Mouse (Mus musculus): ENCODE measurements around the gene D630045J12Rik. TPM values are rescaled to one million over a fixed set of nuclear protein-coding genes. Genes with fewer than 3 reads are reported as not detected.

The D630045J12Rik gene
- polyA plus RNA-seq, 1 experiment from 2014 or later, result 12.3 TPM

DNA sequence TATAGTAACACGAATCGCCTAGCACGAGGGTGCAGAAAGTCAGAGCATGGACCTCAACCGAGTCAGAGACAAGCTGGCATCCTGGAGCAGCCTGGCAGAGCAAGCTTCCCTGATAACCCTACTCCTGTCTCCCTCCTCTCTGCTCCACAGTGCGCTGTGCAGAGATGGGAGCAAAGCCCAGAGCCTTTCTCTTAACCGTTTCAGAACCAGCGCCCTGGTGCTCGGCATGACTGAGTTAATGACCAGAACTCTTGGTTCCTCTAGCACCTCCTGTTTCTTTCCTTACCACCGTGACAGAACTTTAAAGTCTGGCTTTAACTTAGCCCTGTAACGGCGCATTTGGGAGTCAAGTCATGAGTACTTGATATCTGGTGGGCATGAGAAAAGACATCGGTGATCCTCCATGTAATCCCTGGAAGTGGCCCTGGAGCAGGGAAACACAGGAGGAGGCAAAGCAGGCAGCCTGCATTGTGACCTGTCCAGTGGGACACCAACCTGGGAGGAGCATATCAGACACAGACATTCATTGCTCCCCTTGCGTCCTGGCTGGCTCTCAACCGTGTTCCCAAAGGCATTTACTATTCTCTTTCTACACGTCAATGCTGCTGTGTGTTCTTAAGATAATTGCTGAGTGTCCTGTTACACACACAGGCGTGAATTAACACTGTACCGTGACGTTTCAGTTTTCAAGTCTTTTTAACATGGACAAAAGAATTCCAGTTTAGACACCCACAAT is 130.2 kb downstream of the D630045J12Rik start:
- no peak for ATAC-seq (ENCODE audit: low FRiP score, low TSS enrichment)
- Histone ChIP-seq H3K4me2 (replicated peaks; ENCODE audit: low read depth, low read length) (no peak overlapping the region), H3K27me3 (ENCODE audit: control insufficient read depth, insufficient read depth, low read length) (no peaks in the 10 kb centered on the region), H3K27ac (ENCODE audit: low read depth, low read length) (peak overlapping the region; percentile 24; the same call in 1 of the 2 replicates), H3K9me3 (ENCODE audit: control insufficient read depth, low read length) (no peaks in the 10 kb centered on the region), H3K9ac (ENCODE audit: low read depth, low read length) (no peak overlapping the region), H3K4me1 (ENCODE audit: control insufficient read depth, insufficient read depth, low read length) (peaks cover 19% of the 10 kb centered on the region), H3K4me3 (ENCODE audit: low read length) (no peak overlapping the region), H3K36me3 (ENCODE audit: control insufficient read depth, insufficient read depth, low read length) (peaks cover 15% of the 10 kb centered on the region)
- 58% methylated on average over 18 of the region's 18 CpGs for WGBS

DNA sequence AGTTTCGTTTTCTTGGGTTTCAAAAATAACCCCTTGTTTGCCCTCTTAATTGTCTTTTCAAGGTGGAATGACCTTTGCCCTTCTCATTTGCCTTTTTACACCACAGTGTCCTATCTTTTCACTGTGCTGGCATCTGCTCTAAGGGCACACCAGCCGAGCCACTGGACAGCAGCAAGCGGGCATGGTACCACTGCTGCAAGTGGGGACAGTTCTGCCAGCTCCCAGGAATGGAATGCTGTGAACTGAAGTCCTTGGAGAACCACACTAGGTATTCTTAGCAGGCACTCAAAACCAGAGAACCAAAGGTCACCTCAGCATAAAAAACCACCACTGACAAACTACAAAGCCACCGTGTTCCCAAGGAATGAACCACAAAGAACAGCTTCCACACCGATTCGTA is 131.0 kb downstream of the D630045J12Rik start:
- Histone ChIP-seq H3K4me1 (ENCODE audit: control insufficient read depth, insufficient read depth, low read length) (peaks cover 19% of the 10 kb centered on the region), H3K4me3 (ENCODE audit: low read length) (no peak overlapping the region), H3K27ac (ENCODE audit: low read depth, low read length) (no peak overlapping the region), H3K36me3 (ENCODE audit: control insufficient read depth, insufficient read depth, low read length) (peaks cover 7% of the 10 kb centered on the region; the same call in 1 of the 2 replicates), H3K27me3 (ENCODE audit: control insufficient read depth, insufficient read depth, low read length) (no peaks in the 10 kb centered on the region), H3K9ac (ENCODE audit: low read depth, low read length) (no peak overlapping the region), H3K9me3 (ENCODE audit: control insufficient read depth, low read length) (no peaks in the 10 kb centered on the region), H3K4me2 (replicated peaks; ENCODE audit: low read depth, low read length) (no peak overlapping the region; the same call in 1 of the 2 replicates)
- WGBS, result 60% methylated on average over 6 of the region's 6 CpGs
- ATAC-seq (ENCODE audit: low FRiP score, low TSS enrichment), result no peak

GRCm38 (mm10) chr6:38121843-38122242 is 132.0 kb downstream of the D630045J12Rik start:
- H3K4me3 ChIP-seq (ENCODE audit: low read length), result no peak overlapping the region
- H3K27me3 ChIP-seq (ENCODE audit: control insufficient read depth, insufficient read depth, low read length), result no peaks in the 10 kb centered on the region
- no peak for ATAC-seq (ENCODE audit: low FRiP score, low TSS enrichment)
- H3K4me1 ChIP-seq (ENCODE audit: control insufficient read depth, insufficient read depth, low read length), result peaks cover 19% of the 10 kb centered on the region
- H3K4me2 ChIP-seq (replicated peaks; ENCODE audit: low read depth, low read length), result no peak overlapping the region
- H3K9me3 ChIP-seq (ENCODE audit: control insufficient read depth, low read length), result no peaks in the 10 kb centered on the region
- H3K27ac ChIP-seq (ENCODE audit: low read depth, low read length), result 0 out of 2 replicates have a peak overlapping the region, but pooled peaks have one; percentile 13
- H3K36me3 ChIP-seq (ENCODE audit: control insufficient read depth, insufficient read depth, low read length), result no peaks in the 10 kb centered on the region; the same call in 1 of the 2 replicates
- no peak overlapping the region for H3K9ac ChIP-seq (ENCODE audit: low read depth, low read length)
- WGBS, result 63% methylated on average over 5 of the region's 5 CpGs

- Histone ChIP-seq H3K36me3 (ENCODE audit: control insufficient read depth, insufficient read depth, low read length) (no peaks in the 10 kb centered on the region; the same call in 1 of the 2 replicates), H3K9me3 (ENCODE audit: control insufficient read depth, low read length) (no peaks in the 10 kb centered on the region), H3K4me1 (ENCODE audit: control insufficient read depth, insufficient read depth, low read length) (peaks cover 19% of the 10 kb centered on the region), H3K27me3 (ENCODE audit: control insufficient read depth, insufficient read depth, low read length) (no peaks in the 10 kb centered on the region), H3K4me2 (replicated peaks; ENCODE audit: low read depth, low read length) (no peak overlapping the region), H3K4me3 (ENCODE audit: low read length) (no peak overlapping the region), H3K9ac (ENCODE audit: low read depth, low read length) (no peak overlapping the region), H3K27ac (ENCODE audit: low read depth, low read length) (peak overlapping the region; percentile 10; the same call in 1 of the 2 replicates)
- WGBS, result 37% methylated on average over 9 of the region's 9 CpGs
- peak; percentile 40; the same call in 1 of the 2 replicates for ATAC-seq (ENCODE audit: low FRiP score, low TSS enrichment)
Observed at GRCm38 (mm10) chr6:38120681-38121371, 133.0 kb downstream of the D630045J12Rik start.

DNA sequence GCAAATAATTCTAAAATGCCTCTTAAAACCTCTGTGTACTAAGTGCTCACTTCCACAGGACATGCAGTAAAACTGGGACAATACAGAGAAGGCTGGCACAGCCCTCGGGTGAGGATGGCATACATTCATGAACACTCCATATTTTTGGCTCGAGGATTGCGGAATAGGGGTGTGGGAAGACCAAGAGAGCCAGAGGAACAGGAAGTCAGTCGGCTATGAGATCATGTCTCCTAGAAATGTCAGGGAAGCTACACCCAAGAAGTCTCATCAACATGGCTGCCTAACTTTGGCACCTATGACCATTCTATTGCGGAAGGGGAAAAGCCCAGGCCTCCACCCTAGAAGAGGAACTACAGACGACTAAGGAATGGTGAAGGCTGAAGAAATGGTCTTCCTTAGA is 135.5 kb downstream of the D630045J12Rik start:
- no peak overlapping the region for H3K27ac ChIP-seq (ENCODE audit: low read depth, low read length)
- no peaks in the 10 kb centered on the region for H3K9me3 ChIP-seq (ENCODE audit: control insufficient read depth, low read length)
- H3K9ac ChIP-seq (ENCODE audit: low read depth, low read length), result no peak overlapping the region
- ATAC-seq (ENCODE audit: low FRiP score, low TSS enrichment), result no peak
- 93% methylated on average over 6 of the region's 6 CpGs for WGBS
- H3K4me1 ChIP-seq (ENCODE audit: control insufficient read depth, insufficient read depth, low read length), result peaks cover 7% of the 10 kb centered on the region; the same call in 1 of the 2 replicates
- no peaks in the 10 kb centered on the region for H3K27me3 ChIP-seq (ENCODE audit: control insufficient read depth, insufficient read depth, low read length)
- H3K4me3 ChIP-seq (ENCODE audit: low read length), result no peak overlapping the region
- no peaks in the 10 kb centered on the region for H3K36me3 ChIP-seq (ENCODE audit: control insufficient read depth, insufficient read depth, low read length)
- no peak overlapping the region for H3K4me2 ChIP-seq (replicated peaks; ENCODE audit: low read depth, low read length)

DNA sequence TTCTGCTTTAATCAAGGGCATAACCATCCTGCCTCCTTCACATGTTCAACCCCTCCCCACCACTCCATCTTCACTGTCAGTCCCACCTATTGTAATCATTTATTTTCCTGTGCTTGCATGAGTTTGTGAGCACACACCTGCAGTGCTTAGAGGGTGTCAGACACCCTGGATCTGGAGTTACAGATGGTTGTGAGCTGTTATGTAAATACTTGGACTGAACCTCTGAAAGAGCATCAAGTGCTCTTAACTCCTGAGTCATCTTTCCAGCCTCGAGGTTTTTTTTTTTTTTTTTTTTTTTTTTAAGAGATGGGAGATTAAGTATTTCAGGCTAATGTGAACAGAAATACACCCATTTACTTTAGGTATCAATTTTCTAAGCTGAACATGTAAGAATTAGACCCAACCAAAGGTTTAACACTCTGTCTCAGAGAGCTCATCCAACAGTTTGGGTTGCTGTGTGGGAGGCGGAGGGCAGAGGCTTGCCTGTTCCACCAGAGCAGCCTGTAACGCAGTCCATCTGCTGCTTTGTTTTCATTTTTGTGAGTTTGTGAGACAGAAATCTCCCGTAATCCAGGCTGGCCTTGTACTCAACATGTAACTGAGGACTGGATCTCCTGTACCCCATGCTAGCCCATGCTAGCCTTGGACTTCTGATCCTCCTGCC is 137.6 kb downstream of the D630045J12Rik start:
- Histone ChIP-seq H3K4me2 (replicated peaks; ENCODE audit: low read depth, low read length) (no peak overlapping the region), H3K4me3 (ENCODE audit: low read length) (no peak overlapping the region), H3K27ac (ENCODE audit: low read depth, low read length) (no peak overlapping the region), H3K27me3 (ENCODE audit: control insufficient read depth, insufficient read depth, low read length) (no peaks in the 10 kb centered on the region), H3K36me3 (ENCODE audit: control insufficient read depth, insufficient read depth, low read length) (no peaks in the 10 kb centered on the region), H3K4me1 (ENCODE audit: control insufficient read depth, insufficient read depth, low read length) (0 out of 2 replicates have a peak, but pooled peaks cover 3% of the 10 kb centered on the region), H3K9me3 (ENCODE audit: control insufficient read depth, low read length) (no peaks in the 10 kb centered on the region), H3K9ac (ENCODE audit: low read depth, low read length) (no peak overlapping the region)
- 16% methylated on average over 4 of the region's 4 CpGs for WGBS
- ATAC-seq (ENCODE audit: low FRiP score, low TSS enrichment), result peak; percentile 43

GRCm38 (mm10) chr6:38110859-38111258 is 142.9 kb downstream of the D630045J12Rik start:
- peaks cover 7% of the 10 kb centered on the region; the same call in 1 of the 2 replicates for H3K4me1 ChIP-seq (ENCODE audit: control insufficient read depth, insufficient read depth, low read length)
- no peak overlapping the region for H3K4me3 ChIP-seq (ENCODE audit: low read length)
- H3K27ac ChIP-seq (ENCODE audit: low read depth, low read length), result peak overlapping the region; percentile 3; the same call in 1 of the 2 replicates
- H3K36me3 ChIP-seq (ENCODE audit: control insufficient read depth, insufficient read depth, low read length), result no peaks in the 10 kb centered on the region
- 45% methylated on average over 9 of the region's 9 CpGs for WGBS
- H3K4me2 ChIP-seq (replicated peaks; ENCODE audit: low read depth, low read length), result no peak overlapping the region
- H3K27me3 ChIP-seq (ENCODE audit: control insufficient read depth, insufficient read depth, low read length), result no peaks in the 10 kb centered on the region
- H3K9me3 ChIP-seq (ENCODE audit: control insufficient read depth, low read length), result no peaks in the 10 kb centered on the region
- no peak overlapping the region for H3K9ac ChIP-seq (ENCODE audit: low read depth, low read length)
- peak; percentile 61; the same call in 1 of the 2 replicates for ATAC-seq (ENCODE audit: low FRiP score, low TSS enrichment)

GRCm38 (mm10) chr6:38109871-38110270 is 143.9 kb downstream of the D630045J12Rik start:
- Histone ChIP-seq H3K27ac (ENCODE audit: low read depth, low read length) (no peak overlapping the region), H3K4me3 (ENCODE audit: low read length) (no peak overlapping the region), H3K4me1 (ENCODE audit: control insufficient read depth, insufficient read depth, low read length) (peaks cover 7% of the 10 kb centered on the region; the same call in 1 of the 2 replicates), H3K4me2 (replicated peaks; ENCODE audit: low read depth, low read length) (peak overlapping the region; percentile 32), H3K9me3 (ENCODE audit: control insufficient read depth, low read length) (no peaks in the 10 kb centered on the region), H3K9ac (ENCODE audit: low read depth, low read length) (no peak overlapping the region), H3K27me3 (ENCODE audit: control insufficient read depth, insufficient read depth, low read length) (no peaks in the 10 kb centered on the region), H3K36me3 (ENCODE audit: control insufficient read depth, insufficient read depth, low read length) (no peaks in the 10 kb centered on the region)
- peak; percentile 24; the same call in 1 of the 2 replicates for ATAC-seq (ENCODE audit: low FRiP score, low TSS enrichment)
- WGBS, result 9% methylated on average over 9 of the region's 9 CpGs

Data from kidney, embryonic 14.5 days (tissue).